Mouse (Mus musculus): ENCODE results near the gene Olfr669. TPM values are rescaled to one million over a fixed set of nuclear protein-coding genes. Genes with fewer than 3 reads are reported as not detected.
"Not testable (repeated sequence)": the region's sequence is repeated elsewhere in the genome, so short reads cannot be mapped to it uniquely, and the experiment has no call there.

The Olfr669 gene
- not detected for total RNA-seq (2021)
- long read RNA-seq, experiment 1: 0 reads
- long read RNA-seq, experiment 2: 0 reads

DNA sequence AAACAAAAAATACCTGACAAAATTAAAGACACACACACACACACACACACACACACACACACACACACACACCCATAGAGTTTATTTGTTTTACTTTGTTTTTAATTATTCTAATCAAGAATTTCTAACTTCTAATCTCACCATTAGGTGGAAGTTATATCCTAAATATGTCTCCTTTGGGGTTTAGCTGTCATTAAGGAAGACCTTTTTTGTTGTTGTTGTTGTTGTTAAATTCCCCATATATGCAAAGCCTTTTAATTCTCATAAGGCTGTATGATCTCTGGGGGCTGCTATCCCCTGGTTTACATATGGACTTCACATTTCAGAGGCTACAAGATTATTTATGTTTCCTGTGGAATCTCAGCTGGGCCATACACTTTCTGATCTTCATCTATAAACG lies at the start of gene Olfr669:
TSS of gene Olfr669 (plus strand) at position 301 of the 400 bp plus-strand sequence.
- intact Hi-C loops (cut with DNase I; ENCODE audit: low total_unique reads): no loop called here
- no peak for DNase-seq

DNA sequence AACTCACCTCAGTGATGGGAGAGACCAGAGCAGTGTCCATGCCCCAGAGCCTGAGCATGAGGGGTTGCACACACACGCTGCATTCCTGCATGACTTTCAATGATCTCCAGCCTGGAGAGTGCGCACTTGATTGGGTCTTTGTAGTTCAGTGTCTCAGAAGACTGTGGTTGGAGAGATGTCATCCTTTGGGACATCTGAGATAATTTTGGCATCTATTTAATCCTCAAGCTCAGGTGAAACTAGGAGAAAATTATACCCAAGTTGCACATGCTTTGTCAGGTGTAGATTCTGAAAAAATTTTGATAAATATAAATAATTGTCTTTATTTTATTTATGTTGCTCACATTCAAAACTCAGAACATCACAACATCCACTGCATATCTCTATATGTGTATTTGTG lies 38.2 kb upstream of the Olfr669 start, which contains the start of gene Olfr666:
TSS of gene Olfr666 (minus strand) at position 101 of the 400 bp plus-strand sequence.
- intact Hi-C loops (cut with DNase I; ENCODE audit: low total_unique reads): no loop called here
- no peak for DNase-seq

DNA sequence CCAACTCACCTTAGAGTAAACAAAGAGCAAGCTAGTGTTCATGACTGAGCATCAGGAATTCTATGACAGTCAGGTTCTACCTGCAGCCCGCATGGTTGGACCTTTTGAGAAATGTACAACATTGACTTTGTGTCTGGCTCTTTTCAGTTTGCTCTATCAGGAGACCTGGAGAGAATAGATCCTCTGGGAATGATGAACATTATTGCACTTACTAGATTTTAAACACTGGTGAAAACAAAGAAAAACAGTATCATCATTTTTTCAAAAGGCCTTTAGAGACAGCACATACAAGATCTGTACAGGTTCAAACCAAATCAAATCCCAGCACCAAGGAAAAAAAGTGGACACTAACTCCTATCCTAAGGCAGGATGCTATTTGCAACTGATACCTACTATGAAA lies 12.7 kb upstream of the Olfr669 start, which contains the start of gene Olfr667:
TSS of gene Olfr667 (minus strand) at position 101 of the 400 bp plus-strand sequence.
- intact Hi-C loops (cut with DNase I; ENCODE audit: low total_unique reads): no loop called here
- DNase-seq: no peak

DNA sequence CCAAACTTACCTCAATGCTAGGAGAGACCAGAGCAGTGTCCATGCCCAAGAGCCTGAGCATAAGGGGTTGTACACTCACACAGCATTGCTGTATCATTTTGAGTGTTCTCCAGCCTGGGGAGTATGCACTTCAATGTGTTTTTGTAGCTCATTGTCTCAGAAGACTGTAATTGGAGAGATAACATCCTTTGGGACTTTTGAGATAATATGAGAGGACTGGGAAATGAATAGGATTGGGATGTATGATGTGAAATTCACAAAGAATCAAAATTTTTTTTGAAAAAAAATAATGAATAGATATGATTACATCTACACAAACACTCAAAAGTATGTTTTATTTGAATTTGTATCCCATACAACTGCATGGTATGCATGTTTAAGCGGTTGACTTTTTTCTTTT lies 6.1 kb upstream of the Olfr669 start, which contains the start of gene Olfr668:
TSS of gene Olfr668 (minus strand) at position 101 of the 400 bp plus-strand sequence.
- intact Hi-C loops (cut with DNase I; ENCODE audit: low total_unique reads): no loop called here
- no peak for DNase-seq

DNA sequence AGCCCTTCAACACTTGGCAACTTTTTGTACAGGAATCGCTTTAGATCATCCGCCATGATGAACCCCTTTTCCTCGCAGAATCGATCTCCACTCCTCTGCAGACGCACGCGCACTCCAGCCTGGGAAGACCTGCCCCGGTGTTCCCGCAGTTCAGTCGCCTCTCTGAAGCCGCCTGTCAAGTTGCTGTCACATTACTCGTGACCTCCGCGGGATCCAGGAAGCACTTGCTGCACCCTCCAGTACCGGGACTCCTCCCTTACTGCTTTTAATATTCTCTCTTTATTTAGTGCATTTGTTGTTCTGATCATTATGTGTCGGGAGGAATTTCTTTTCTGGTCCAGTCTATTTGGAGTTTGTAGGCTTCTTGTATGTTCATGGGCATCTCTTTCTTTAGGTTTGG lies 16.2 kb downstream of the Olfr669 start:
- DNase-seq; intact Hi-C loops (cut with DNase I; ENCODE audit: low total_unique reads): not testable (repeated sequence)

DNA sequence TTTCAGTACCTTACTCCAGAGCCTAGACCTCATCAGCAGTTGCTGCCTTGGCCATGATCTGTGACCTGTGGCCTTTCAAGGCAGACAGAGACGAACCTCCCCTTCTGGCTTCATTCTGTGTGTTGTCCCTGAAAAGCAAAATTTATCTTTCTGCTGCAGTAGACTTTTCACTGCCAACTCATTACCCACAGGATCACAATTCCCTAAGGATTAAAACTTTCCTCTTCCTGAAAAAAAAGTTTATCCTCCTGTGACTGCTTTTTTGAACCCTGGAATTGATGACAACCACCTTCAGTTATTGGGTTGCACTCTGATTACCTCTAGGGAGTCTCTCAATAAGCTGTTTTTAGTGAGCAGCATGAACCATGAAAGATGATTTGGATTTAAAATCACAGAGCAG lies 28.5 kb downstream of the Olfr669 start, which contains the start of gene Olfr670:
TSS of gene Olfr670 (minus strand) at position 101 of the 400 bp plus-strand sequence.
- no peak for DNase-seq

DNA sequence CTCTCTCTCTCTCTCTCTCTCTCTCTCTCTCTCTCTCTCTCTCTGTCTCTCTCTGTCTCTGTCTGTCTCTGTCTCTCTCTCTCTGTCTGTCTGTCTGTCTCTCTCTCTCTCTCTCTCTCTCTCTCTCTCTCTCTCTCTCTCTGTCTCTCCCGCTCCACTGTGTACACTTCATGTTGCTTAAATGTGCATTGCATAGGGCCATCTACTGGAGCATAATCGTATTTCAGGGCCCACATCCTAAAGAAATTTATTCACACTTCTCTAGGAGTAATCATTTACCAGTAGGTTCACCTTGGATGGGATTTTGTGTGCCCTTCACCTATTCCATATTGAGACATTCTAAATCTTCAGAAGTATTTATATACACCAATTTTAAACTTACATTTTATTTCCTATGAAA lies 38.5 kb downstream of the Olfr669 start:
- intact Hi-C loops (cut with DNase I; ENCODE audit: low total_unique reads); DNase-seq: not testable (repeated sequence)

More for the DNA sequence above, 28.5 kb downstream of the Olfr669 start, which contains the start of gene Olfr670:
- intact Hi-C loops (cut with DNase I; ENCODE audit: low total_unique reads): no loop called here

DNA sequence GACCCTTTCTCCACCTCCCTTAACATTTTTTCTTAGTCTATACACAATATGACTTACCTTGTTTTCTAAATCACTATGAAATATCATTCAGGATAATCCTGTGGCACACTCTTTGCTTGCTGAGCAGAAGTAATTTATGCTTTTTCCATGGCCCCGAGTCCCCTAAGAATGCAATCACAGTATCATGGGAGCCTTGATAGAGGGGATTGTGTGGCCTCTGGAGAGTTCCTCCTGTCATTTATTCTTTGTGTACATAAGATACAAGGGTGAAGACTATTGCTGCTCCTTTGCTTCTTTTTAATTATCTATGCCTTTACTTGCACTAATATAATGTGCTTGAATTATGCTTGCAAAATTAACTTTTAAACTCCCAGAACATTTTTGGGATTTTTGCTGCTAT lies 45.0 kb downstream of the Olfr669 start, which contains the start of gene Olfr671:
TSS of gene Olfr671 (minus strand) at position 101 of the 400 bp plus-strand sequence.
- DNase-seq: no peak
- intact Hi-C loops (cut with DNase I; ENCODE audit: low total_unique reads): no loop called here

Other genes with a start within 250 kb of the Olfr669 start
- gene Olfr661, start 247.7 kb upstream of the Olfr669 start, total RNA-seq (2021): not detected
- gene Usp17le, start 156.8 kb upstream of the Olfr669 start, total RNA-seq (2021): not detected
- gene Usp17lb, start 91.6 kb upstream of the Olfr669 start, total RNA-seq (2021): not detected
- not detected for gene Usp17la, start 77.2 kb upstream of the Olfr669 start, total RNA-seq (2021)
- not detected for gene Olfr665, start 56.2 kb upstream of the Olfr669 start, total RNA-seq (2021)
- not detected for gene Olfr666, start 38.3 kb upstream of the Olfr669 start, total RNA-seq (2021)
- not detected for gene Olfr667, start 12.8 kb upstream of the Olfr669 start, total RNA-seq (2021)
- gene Olfr668, start 6.2 kb upstream of the Olfr669 start, total RNA-seq (2021): not detected
- not detected for gene Olfr670, start 28.4 kb downstream of the Olfr669 start, total RNA-seq (2021)
- not detected for gene Olfr671, start 44.9 kb downstream of the Olfr669 start, total RNA-seq (2021)
- not detected for gene Olfr672, start 67.8 kb downstream of the Olfr669 start, total RNA-seq (2021)
- not detected for gene Olfr675, start 94.2 kb downstream of the Olfr669 start, total RNA-seq (2021)
- not detected for gene Olfr676, start 98.5 kb downstream of the Olfr669 start, total RNA-seq (2021)
- not detected for gene Olfr677, start 117.1 kb downstream of the Olfr669 start, total RNA-seq (2021)
- gene Olfr678, start 130.2 kb downstream of the Olfr669 start, total RNA-seq (2021): not detected
- gene Olfr679, start 147.0 kb downstream of the Olfr669 start, total RNA-seq (2021): not detected
- gene Olfr680-ps1, start 158.6 kb downstream of the Olfr669 start, total RNA-seq (2021): not detected
- gene Olfr681, start 182.6 kb downstream of the Olfr669 start, total RNA-seq (2021): not detected
- gene Olfr683, start 212.8 kb downstream of the Olfr669 start, total RNA-seq (2021): not detected
- gene Olfr684, start 229.4 kb downstream of the Olfr669 start, total RNA-seq (2021): not detected